Mouse (Mus musculus) thymus, adult 18-20 months (tissue): ENCODE measurements around the gene Sorcs2.
A peak's percentile ranks its signal among the peaks of the same experiment; 100 is the strongest.

Source experiments
- DNase-seq, 2 experiments: peaks; one replicate each; pipeline ENCODE4 v3.0.0; 2022; ENCODE audit warnings: mixed read lengths in 2 of 2

Sorcs2 gene

GRCm38 (mm10) chr5:35980542-35980941 lies 417.4 kb downstream of the Sorcs2 start:
- no peak for DNase-seq

DNA sequence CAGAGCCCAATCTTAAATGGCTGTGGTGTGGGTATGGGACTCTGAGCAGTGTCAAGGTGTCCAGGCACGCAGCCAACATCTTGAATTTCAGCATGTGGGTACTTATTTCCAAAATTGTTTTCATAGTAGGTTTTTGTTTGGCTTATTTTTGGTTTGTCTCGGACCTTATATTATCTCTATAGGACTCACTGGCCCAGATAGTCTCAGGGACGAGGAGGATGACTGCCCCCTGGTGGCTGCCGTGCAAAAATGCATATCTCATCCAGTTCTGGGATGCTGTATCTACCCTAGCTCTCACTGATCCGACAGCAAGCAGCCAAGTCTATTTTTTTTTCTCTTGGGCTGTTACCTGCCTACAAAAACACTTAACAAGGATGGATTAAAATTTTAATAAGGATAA lies 422.3 kb downstream of the Sorcs2 start:
- DNase-seq, result peak; percentile 27 to 37

- DNase-seq, result peak in 1 of 2 experiments; percentile 26
Measured at GRCm38 (mm10) chr5:35974265-35974664, 423.7 kb downstream of the Sorcs2 start.

DNA sequence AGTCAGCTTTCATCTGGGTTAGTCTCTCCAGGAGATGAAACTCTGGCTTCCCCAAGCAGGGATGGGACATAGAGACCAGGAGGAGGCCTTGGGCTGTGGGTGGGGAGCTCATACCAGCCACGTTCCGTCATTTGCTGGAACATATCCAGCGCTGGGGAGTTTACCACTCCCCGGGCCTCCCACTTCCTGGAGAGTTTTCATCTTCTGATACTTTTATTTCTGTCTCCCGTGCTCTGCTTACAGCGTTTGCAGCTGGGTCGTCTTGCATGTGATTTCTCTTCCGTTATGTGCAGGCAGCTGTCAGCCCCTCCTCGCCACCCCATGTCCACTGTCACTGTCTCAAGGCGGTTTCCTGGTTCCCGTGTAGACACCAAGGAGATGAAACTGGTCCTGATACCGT lies 424.1 kb downstream of the Sorcs2 start:
- DNase-seq, result peak; percentile 59 to 74

DNA sequence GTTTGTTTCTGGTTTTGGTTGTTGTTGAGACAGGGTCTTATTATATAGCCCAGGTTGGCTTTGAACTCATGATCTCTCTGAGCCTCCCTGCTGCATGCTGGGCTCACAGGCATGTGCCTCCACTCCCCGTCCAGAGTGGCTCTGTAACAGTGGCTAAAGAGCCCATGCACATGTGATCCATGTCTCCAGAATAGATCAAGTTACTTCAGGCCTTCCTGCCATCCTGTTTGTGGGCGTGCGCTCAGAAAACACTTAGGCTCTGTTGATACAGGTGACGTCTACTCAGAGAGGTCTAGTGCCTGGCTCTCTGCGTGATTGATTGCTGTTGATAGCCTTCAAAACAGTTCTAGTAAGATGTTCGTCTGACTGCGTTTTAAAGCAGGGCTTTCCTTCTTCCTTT lies 425.2 kb downstream of the Sorcs2 start:
- no peak for DNase-seq

DNA sequence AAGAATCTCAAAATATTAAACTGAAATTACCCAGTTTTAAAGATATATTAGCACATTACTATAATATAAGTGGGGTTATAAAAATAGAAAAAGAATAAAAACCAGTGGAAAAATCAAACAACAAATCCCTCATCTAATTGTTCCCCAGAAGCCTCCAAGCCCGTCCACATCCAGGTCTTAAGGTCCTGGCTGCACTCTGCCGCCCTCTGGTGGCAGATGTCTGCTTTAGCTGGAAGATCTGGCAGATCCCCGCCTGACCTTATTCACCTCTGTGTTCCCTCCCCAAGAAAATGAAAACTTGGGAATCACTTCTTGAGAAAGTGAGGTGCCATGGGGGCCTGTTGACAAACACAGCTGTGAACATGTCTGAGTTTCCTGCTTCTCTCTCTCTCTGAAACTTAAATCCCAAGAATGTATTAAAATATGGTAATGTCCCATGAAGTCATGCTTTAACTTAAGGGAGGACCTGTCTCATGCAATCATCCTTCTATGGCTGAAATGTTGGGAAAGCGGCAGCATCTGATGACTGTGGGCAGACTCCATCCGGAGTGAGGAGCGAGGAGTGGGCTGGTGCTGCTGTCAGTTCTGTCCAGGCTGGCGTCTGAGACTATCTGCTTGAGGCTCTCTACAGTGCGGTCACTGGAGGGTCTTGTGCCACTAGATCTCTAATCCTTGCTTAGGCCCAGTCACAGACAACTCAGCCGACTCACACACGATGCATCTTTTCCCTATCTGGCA lies 425.9 kb downstream of the Sorcs2 start:
- DNase-seq, result peak; percentile 35 to 55

DNA sequence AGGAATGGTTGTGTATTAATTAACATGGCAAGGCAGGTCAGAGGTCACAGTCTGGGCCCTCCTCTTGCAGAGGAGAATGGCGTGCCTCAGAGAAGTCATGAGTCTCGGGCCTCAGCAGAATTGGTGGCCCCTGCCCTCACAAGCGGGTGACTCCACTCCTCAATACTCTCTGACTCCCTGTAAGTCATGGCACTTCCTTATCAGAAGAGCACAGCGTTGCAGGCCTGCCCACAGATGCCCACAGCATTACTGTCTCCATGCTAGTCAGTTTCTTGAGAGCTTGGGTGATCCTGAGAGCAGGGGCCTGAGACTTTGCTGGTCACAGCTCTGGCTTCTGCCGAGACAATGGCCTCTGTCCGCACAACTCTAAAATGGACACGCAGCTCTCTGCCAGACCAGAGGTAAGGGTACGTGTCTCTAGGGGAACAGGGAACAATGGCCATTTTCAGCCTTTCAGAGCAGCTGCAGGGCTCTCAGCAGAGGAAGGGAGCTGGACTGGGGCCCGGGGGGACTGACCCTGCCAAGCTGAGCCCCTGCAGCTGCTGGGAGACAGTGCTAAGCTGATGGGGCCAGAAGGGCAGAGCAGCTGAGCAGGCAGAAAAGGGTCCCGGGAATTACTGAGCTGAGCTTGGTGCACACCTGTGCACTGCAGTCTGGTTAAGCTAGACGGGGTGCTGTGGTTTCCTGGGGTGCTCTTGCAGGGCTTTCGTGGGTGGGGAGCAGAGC lies 427.4 kb downstream of the Sorcs2 start:
- peak; percentile 57 to 63 for DNase-seq

- no peak for DNase-seq
Measured at GRCm38 (mm10) chr5:35969857-35970256, 428.1 kb downstream of the Sorcs2 start.
